Mouse (Mus musculus): ENCODE results near the gene Rer1. TPM values are rescaled to one million over a fixed set of nuclear protein-coding genes. Genes with fewer than 3 reads are reported as not detected.

The Rer1 gene
- polyA plus RNA-seq, 1 experiment from 2014 or later: 166 TPM

DNA sequence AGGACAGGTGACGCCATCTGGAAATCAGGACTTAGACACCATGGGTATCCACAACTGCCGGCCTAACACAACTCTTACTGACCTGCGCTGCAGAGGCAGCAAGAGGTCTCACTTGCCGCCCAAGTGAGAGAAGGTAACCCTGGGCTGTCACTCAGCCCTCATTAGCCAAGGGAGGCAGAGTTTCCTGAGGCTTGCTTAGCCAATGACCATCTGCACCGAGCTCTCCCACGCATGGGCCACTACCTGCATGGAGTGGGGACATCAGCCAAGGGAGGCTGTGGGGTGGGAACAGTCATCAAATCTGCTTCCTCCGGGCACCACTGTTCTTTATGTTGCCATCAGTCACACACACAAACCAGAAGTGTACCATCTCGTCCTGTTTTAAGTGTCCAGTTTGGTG is 9.8 kb upstream of the Rer1 start:
- H3K4me2 ChIP-seq (replicated peaks; ENCODE audit: low read depth, low read length): no peak overlapping the region
- H3K27me3 ChIP-seq (ENCODE audit: control insufficient read depth, insufficient read depth, low read length): no peaks in the 10 kb centered on the region
- no peaks in the 10 kb centered on the region for H3K36me3 ChIP-seq (ENCODE audit: control insufficient read depth, insufficient read depth, low read length)
- H3K9ac ChIP-seq (ENCODE audit: low read depth, low read length): no peak overlapping the region
- no peak overlapping the region for H3K4me3 ChIP-seq (ENCODE audit: low read depth, low read length)
- DNase-seq (ENCODE audit: low spot score) (no peak), ATAC-seq (ENCODE audit: low FRiP score) (no peak)
- 89% methylated on average over 8 of the region's 8 CpGs for WGBS
- H3K9me3 ChIP-seq (ENCODE audit: control insufficient read depth, low read length): no peaks in the 10 kb centered on the region
- H3K27ac ChIP-seq (ENCODE audit: low read depth, low read length): no peak overlapping the region
- H3K4me1 ChIP-seq (replicated peaks; ENCODE audit: control insufficient read depth, insufficient read depth, low read length): no peaks in the 10 kb centered on the region; the same call in 1 of the 2 replicates

- DNase-seq (ENCODE audit: low spot score) (peak; percentile 90), ATAC-seq (ENCODE audit: low FRiP score) (peak; percentile 67)
- H3K27me3 ChIP-seq (ENCODE audit: control insufficient read depth, insufficient read depth, low read length): no peaks in the 10 kb centered on the region
- H3K27ac ChIP-seq (ENCODE audit: low read depth, low read length): no peak overlapping the region
- WGBS: 37% methylated on average over 8 of the region's 8 CpGs
- H3K4me3 ChIP-seq (ENCODE audit: low read depth, low read length): no peak overlapping the region
- H3K9me3 ChIP-seq (ENCODE audit: control insufficient read depth, low read length): no peaks in the 10 kb centered on the region
- no peak overlapping the region for H3K9ac ChIP-seq (ENCODE audit: low read depth, low read length)
- no peaks in the 10 kb centered on the region; the same call in 1 of the 2 replicates for H3K4me1 ChIP-seq (replicated peaks; ENCODE audit: control insufficient read depth, insufficient read depth, low read length)
- H3K4me2 ChIP-seq (replicated peaks; ENCODE audit: low read depth, low read length): no peak overlapping the region
- H3K36me3 ChIP-seq (ENCODE audit: control insufficient read depth, insufficient read depth, low read length): no peaks in the 10 kb centered on the region
Measured at GRCm38 (mm10) chr4:155095238-155095900, 9.2 kb upstream of the Rer1 start.

DNA sequence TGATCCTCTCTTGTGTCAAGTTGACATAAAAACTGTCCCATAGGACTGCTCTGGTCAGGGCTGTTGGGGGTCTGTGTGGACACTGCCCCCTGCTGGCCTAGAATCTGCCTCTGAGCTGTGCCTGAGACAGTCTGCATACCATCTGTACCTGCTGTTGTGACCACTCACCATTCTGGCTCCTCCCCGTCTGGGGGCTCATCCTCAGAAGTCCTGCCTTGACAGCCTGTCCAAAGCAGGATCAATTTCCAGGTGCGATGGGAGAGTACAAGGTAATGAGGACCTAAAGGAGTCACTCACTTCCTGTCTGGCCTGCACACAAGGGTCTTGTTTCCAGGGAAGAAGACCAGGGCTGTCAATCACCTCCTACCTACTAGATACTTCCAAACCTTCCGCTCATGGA is 8.4 kb upstream of the Rer1 start:
- ATAC-seq (ENCODE audit: low FRiP score): peak; percentile 55

GRCm38 (mm10) chr4:155093431-155094149 is 7.4 kb upstream of the Rer1 start:
- no peaks in the 10 kb centered on the region for H3K36me3 ChIP-seq (ENCODE audit: control insufficient read depth, insufficient read depth, low read length)
- 82% methylated on average over 7 of the region's 7 CpGs for WGBS
- H3K4me3 ChIP-seq (ENCODE audit: low read depth, low read length): no peak overlapping the region
- H3K4me2 ChIP-seq (replicated peaks; ENCODE audit: low read depth, low read length): no peak overlapping the region
- H3K27me3 ChIP-seq (ENCODE audit: control insufficient read depth, insufficient read depth, low read length): no peaks in the 10 kb centered on the region
- H3K4me1 ChIP-seq (replicated peaks; ENCODE audit: control insufficient read depth, insufficient read depth, low read length): no peaks in the 10 kb centered on the region
- no peak overlapping the region for H3K9ac ChIP-seq (ENCODE audit: low read depth, low read length)
- no peak for DNase-seq (ENCODE audit: low spot score)
- no peaks in the 10 kb centered on the region for H3K9me3 ChIP-seq (ENCODE audit: control insufficient read depth, low read length)
- H3K27ac ChIP-seq (ENCODE audit: low read depth, low read length): no peak overlapping the region
- ATAC-seq (ENCODE audit: low FRiP score): no peak

More for the DNA sequence above, 8.4 kb upstream of the Rer1 start:
- Histone ChIP-seq H3K27ac (ENCODE audit: low read depth, low read length) (no peak overlapping the region), H3K9ac (ENCODE audit: low read depth, low read length) (no peak overlapping the region), H3K36me3 (ENCODE audit: control insufficient read depth, insufficient read depth, low read length) (no peaks in the 10 kb centered on the region), H3K4me2 (replicated peaks; ENCODE audit: low read depth, low read length) (no peak overlapping the region), H3K9me3 (ENCODE audit: control insufficient read depth, low read length) (no peaks in the 10 kb centered on the region), H3K4me3 (ENCODE audit: low read depth, low read length) (no peak overlapping the region), H3K27me3 (ENCODE audit: control insufficient read depth, insufficient read depth, low read length) (no peaks in the 10 kb centered on the region), H3K4me1 (replicated peaks; ENCODE audit: control insufficient read depth, insufficient read depth, low read length) (no peaks in the 10 kb centered on the region; the same call in 1 of the 2 replicates)
- peak; percentile 72 for DNase-seq (ENCODE audit: low spot score)
- WGBS: 78% methylated on average over 3 of the region's 3 CpGs

- Histone ChIP-seq H3K4me1 (replicated peaks; ENCODE audit: control insufficient read depth, insufficient read depth, low read length) (no peaks in the 10 kb centered on the region), H3K27ac (ENCODE audit: low read depth, low read length) (no peak overlapping the region), H3K27me3 (ENCODE audit: control insufficient read depth, insufficient read depth, low read length) (no peaks in the 10 kb centered on the region), H3K36me3 (ENCODE audit: control insufficient read depth, insufficient read depth, low read length) (no peaks in the 10 kb centered on the region), H3K9ac (ENCODE audit: low read depth, low read length) (no peak overlapping the region), H3K4me2 (replicated peaks; ENCODE audit: low read depth, low read length) (no peak overlapping the region), H3K9me3 (ENCODE audit: control insufficient read depth, low read length) (no peaks in the 10 kb centered on the region), H3K4me3 (ENCODE audit: low read depth, low read length) (no peak overlapping the region)
- ATAC-seq (ENCODE audit: low FRiP score) (no peak), DNase-seq (ENCODE audit: low spot score) (no peak)
- WGBS: 93% methylated on average over 19 of the region's 19 CpGs
Measured at GRCm38 (mm10) chr4:155092718-155093430, 6.7 kb upstream of the Rer1 start.

DNA sequence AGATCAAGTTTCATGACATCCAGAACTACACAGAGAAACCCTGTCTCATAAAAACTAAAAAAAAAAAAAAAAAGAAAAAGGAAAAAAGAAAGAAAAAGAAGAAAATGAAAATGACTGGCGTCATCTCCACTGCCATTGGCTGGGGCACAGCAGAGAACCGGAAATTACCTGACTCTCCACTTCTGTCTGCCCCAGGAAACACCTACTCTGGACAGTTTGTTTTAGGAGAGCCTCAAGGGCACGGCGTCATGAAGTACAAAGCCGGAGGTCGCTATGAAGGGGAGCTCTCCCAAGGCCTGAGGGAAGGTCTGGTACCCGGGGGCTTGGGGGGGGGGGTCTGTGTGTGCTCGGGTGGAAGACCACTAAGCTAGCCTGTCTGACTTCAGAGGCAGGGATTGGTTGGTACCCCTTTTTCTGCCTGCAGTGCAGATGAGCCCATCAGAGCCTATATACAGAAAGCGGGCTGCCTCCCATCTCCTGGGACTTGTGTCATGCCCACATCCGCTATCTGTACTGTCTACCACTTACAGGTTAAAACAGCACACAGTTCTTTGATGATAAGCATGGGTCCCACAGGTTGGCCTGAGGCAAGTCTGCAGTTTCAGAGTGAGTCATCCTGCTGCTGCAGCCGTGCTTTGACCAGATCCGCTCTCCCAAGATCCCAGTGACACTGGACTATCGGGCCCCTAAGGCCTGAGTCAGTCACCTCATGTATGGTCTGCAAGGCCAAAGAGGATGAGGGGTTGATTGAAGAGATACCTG is 4.7 kb upstream of the Rer1 start:
- H3K4me1 ChIP-seq (replicated peaks; ENCODE audit: control insufficient read depth, insufficient read depth, low read length): no peaks in the 10 kb centered on the region
- no peak overlapping the region for H3K4me2 ChIP-seq (replicated peaks; ENCODE audit: low read depth, low read length)
- H3K9me3 ChIP-seq (ENCODE audit: control insufficient read depth, low read length): no peaks in the 10 kb centered on the region
- ATAC-seq (ENCODE audit: low FRiP score) (no peak), DNase-seq (ENCODE audit: low spot score) (no peak)
- no peaks in the 10 kb centered on the region for H3K36me3 ChIP-seq (ENCODE audit: control insufficient read depth, insufficient read depth, low read length)
- H3K27me3 ChIP-seq (ENCODE audit: control insufficient read depth, insufficient read depth, low read length): no peaks in the 10 kb centered on the region
- H3K9ac ChIP-seq (ENCODE audit: low read depth, low read length): no peak overlapping the region
- no peak overlapping the region for H3K27ac ChIP-seq (ENCODE audit: low read depth, low read length)
- 93% methylated on average over 13 of the region's 13 CpGs for WGBS
- H3K4me3 ChIP-seq (ENCODE audit: low read depth, low read length): no peak overlapping the region

GRCm38 (mm10) chr4:155090147-155090546 is 4.0 kb upstream of the Rer1 start:
- no peak overlapping the region for H3K9ac ChIP-seq (ENCODE audit: low read depth, low read length)
- no peak overlapping the region for H3K27ac ChIP-seq (ENCODE audit: low read depth, low read length)
- WGBS: 93% methylated on average over 4 of the region's 4 CpGs
- H3K4me2 ChIP-seq (replicated peaks; ENCODE audit: low read depth, low read length): no peak overlapping the region
- ATAC-seq (ENCODE audit: low FRiP score): no peak
- H3K36me3 ChIP-seq (ENCODE audit: control insufficient read depth, insufficient read depth, low read length): no peaks in the 10 kb centered on the region
- H3K27me3 ChIP-seq (ENCODE audit: control insufficient read depth, insufficient read depth, low read length): no peaks in the 10 kb centered on the region
- peaks cover 1% of the 10 kb centered on the region; the same call in 1 of the 2 replicates for H3K4me1 ChIP-seq (replicated peaks; ENCODE audit: control insufficient read depth, insufficient read depth, low read length)
- no peak overlapping the region for H3K4me3 ChIP-seq (ENCODE audit: low read depth, low read length)
- no peaks in the 10 kb centered on the region for H3K9me3 ChIP-seq (ENCODE audit: control insufficient read depth, low read length)
- no peak for DNase-seq (ENCODE audit: low spot score)

DNA sequence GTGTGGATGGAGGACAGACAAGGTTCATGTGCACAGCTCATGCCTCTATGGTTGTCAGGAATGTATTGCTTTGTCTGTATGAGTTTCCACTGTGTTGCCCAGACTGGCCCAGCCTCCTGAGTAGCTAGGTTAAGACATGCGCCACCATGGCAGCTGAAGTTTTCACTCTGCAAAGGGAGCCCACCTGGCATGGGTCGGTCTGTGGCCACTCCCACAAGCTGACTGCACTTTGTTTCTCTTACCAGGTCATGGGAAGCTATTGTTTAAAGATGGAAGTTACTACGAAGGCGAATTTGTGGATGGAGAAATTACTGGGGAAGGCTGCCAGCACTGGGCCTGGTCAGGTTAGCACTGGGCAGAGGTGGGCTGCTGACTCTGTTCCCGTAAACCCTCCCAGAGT is 3.1 kb upstream of the Rer1 start:
- no peak overlapping the region for H3K4me3 ChIP-seq (ENCODE audit: low read depth, low read length)
- no peaks in the 10 kb centered on the region for H3K27me3 ChIP-seq (ENCODE audit: control insufficient read depth, insufficient read depth, low read length)
- no peak overlapping the region for H3K9ac ChIP-seq (ENCODE audit: low read depth, low read length)
- ATAC-seq (ENCODE audit: low FRiP score) (no peak), DNase-seq (ENCODE audit: low spot score) (no peak)
- 95% methylated on average over 5 of the region's 5 CpGs for WGBS
- H3K9me3 ChIP-seq (ENCODE audit: control insufficient read depth, low read length): no peaks in the 10 kb centered on the region
- H3K36me3 ChIP-seq (ENCODE audit: control insufficient read depth, insufficient read depth, low read length): no peaks in the 10 kb centered on the region
- peaks cover 5% of the 10 kb centered on the region for H3K4me1 ChIP-seq (replicated peaks; ENCODE audit: control insufficient read depth, insufficient read depth, low read length)
- no peak overlapping the region for H3K27ac ChIP-seq (ENCODE audit: low read depth, low read length)
- H3K4me2 ChIP-seq (replicated peaks; ENCODE audit: low read depth, low read length): no peak overlapping the region
